Mouse (Mus musculus): ENCODE data around the gene Acox1. TPM values are rescaled to one million over a fixed set of nuclear protein-coding genes. Genes with fewer than 3 reads are reported as not detected.

Gene Acox1
- total and polyA plus RNA-seq, 3 experiments = 16.1 to 16.8 TPM; not detected in 1

DNA sequence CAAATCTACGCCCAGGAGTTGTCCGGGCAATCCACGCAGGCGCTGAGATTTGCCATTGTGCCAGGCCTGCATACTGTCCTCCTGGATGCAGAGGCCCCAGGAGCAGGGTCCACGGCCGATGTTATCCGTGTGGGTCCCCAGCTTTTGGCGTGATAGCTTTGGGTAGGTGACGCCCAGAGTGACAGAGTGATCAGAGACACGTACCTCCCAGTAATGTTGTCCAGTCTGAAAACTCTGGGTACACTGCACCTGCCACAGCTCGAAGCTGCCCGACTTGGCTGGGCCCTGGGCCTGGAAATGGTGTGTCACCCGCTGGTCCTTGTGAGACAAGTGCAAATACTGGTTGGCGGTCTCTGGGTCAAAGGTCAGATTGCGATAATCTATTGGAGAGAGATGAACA is 72.6 kb downstream of the Acox1 start:
- peaks cover 2 to 16% of the 10 kb centered on the region in 2 experiments; a peak in 3 of 4 replicates for H3K36me3 ChIP-seq (ENCODE audit: control insufficient read depth in 1 of 2, insufficient read depth in 2 of 2, low read length in 2 of 2)
- H3K9me3 ChIP-seq (replicated peaks; ENCODE audit: insufficient read depth, low read length) = no peaks in the 10 kb centered on the region
- peaks cover 0 to 10% of the 10 kb centered on the region in 2 experiments; a peak in 2 of 4 replicates for H3K4me1 ChIP-seq (ENCODE audit: control insufficient read depth in 1 of 2, insufficient read depth in 2 of 2, low read length in 2 of 2)
- TF ChIP-seq RCOR1 (IDR thresholded peaks at IDR 0.05; ENCODE audit: low read depth, low read length) (no peak), MXI1 (IDR thresholded peaks at IDR 0.05; ENCODE audit: low read depth, low read length) (no peak), TAL1 (IDR thresholded peaks at IDR 0.05; ENCODE audit: low read length) (no peak), CHD1 (IDR thresholded peaks at IDR 0.05; ENCODE audit: low read depth, low read length) (no peak), NELFE (IDR thresholded peaks at IDR 0.05; ENCODE audit: low read depth, low read length) (no peak), SMC3 (IDR thresholded peaks at IDR 0.05; ENCODE audit: low read depth, low read length) (no peak), ZC3H11A (IDR thresholded peaks at IDR 0.05; ENCODE audit: low read depth, low read length) (no peak), ELF1 (IDR thresholded peaks at IDR 0.05; ENCODE audit: low read depth, low read length) (no peak), USF2 (IDR thresholded peaks at IDR 0.05; ENCODE audit: borderline replicate concordance in 1 of 2, insufficient read depth in 1 of 2, low read depth in 1 of 2, low read length in 2 of 2) (no peak), POLR2A (IDR thresholded peaks at IDR 0.05; ENCODE audit: control insufficient read depth in 1 of 2, insufficient read depth in 1 of 2, low read depth in 1 of 2, low read length in 2 of 2, poor library complexity in 1 of 2) (no peak), GABPA (IDR thresholded peaks at IDR 0.05; ENCODE audit: low read depth, low read length) (no peak), MYB (IDR thresholded peaks at IDR 0.05; ENCODE audit: low read depth, low read length) (no peak), ZNF384 (IDR thresholded peaks at IDR 0.05; ENCODE audit: low read depth, low read length) (no peak), MAX (IDR thresholded peaks at IDR 0.05; ENCODE audit: low read length) (no peak), CHD2 (IDR thresholded peaks at IDR 0.05; ENCODE audit: low read length) (no peak), POLR2AphosphoS2 (IDR thresholded peaks at IDR 0.05; ENCODE audit: low read length) (no peak), ZKSCAN1 (IDR thresholded peaks at IDR 0.05; ENCODE audit: low read depth, low read length) (no peak)
- no peak overlapping the region for H3K9ac ChIP-seq (ENCODE audit: control insufficient read depth, low read depth, low read length, poor library complexity, severe bottlenecking)
- no peak overlapping the region for H3K27ac ChIP-seq (ENCODE audit: control insufficient read depth, low read depth, low read length)
- DNase-seq (ENCODE audit: low read depth, low spot score) = no peak
- no peaks in the 10 kb centered on the region for H3K27me3 ChIP-seq (ENCODE audit: control insufficient read depth in 1 of 2, insufficient read depth in 2 of 2, low read length in 2 of 2)
- no peak overlapping the region for H3K4me3 ChIP-seq (ENCODE audit: control insufficient read depth in 1 of 2, insufficient read depth in 1 of 2, low read depth in 2 of 2, low read length in 2 of 2)
- peaks cover 14% of the 10 kb centered on the region for H3K79me2 ChIP-seq (ENCODE audit: control insufficient read depth, insufficient read depth, low read length, poor library complexity)

Other genes with a start within 250 kb of the Acox1 start
- 0.39 and 0.69 TPM in 2 replicates for gene Itgb4, start 224.3 kb downstream of the Acox1 start, total RNA-seq (2012; rRNA removed)
- under 1 TPM in 1 of 2 experiments, not detected in 1; 0.85 TPM for gene Itgb4, start 224.3 kb downstream of the Acox1 start, polyA plus RNA-seq (2012; ENCODE audit: insufficient read depth in 1 of 2, insufficient read length in 2 of 2, low read depth in 1 of 2, low replicate concordance in 2 of 2, missing spikeins in 1 of 2)
- gene Galk1, start 186.3 kb downstream of the Acox1 start, total RNA-seq (2012; rRNA removed) = 253 and 322 TPM in 2 replicates
- 100 to 1,000 TPM in 1 of 2 experiments, not detected in 1; 326 TPM for gene Galk1, start 186.3 kb downstream of the Acox1 start, polyA plus RNA-seq (2012; ENCODE audit: insufficient read depth in 1 of 2, insufficient read length in 2 of 2, low read depth in 1 of 2, low replicate concordance in 2 of 2, missing spikeins in 1 of 2)
- gene H3f3b, start 171.1 kb downstream of the Acox1 start, total RNA-seq (2012; rRNA removed) = 451 and 498 TPM in 2 replicates
- 100 to 1,000 TPM in 1 of 2 experiments, 10 to 100 TPM in 1; 96.6 to 767 TPM for gene H3f3b, start 171.1 kb downstream of the Acox1 start, polyA plus RNA-seq (2012; ENCODE audit: insufficient read depth in 1 of 2, insufficient read length in 2 of 2, low read depth in 1 of 2, low replicate concordance in 2 of 2, missing spikeins in 1 of 2)
- 21.7 and 24.0 TPM in 2 replicates for gene Unk, start 168.7 kb downstream of the Acox1 start, total RNA-seq (2012; rRNA removed)
- 10 to 100 TPM in 1 of 2 experiments, not detected in 1; 42.3 TPM for gene Unk, start 168.7 kb downstream of the Acox1 start, polyA plus RNA-seq (2012; ENCODE audit: insufficient read depth in 1 of 2, insufficient read length in 2 of 2, low read depth in 1 of 2, low replicate concordance in 2 of 2, missing spikeins in 1 of 2)
- 146 and 176 TPM in 2 replicates for gene Unc13d, start 121.1 kb downstream of the Acox1 start, total RNA-seq (2012; rRNA removed)
- gene Unc13d, start 121.1 kb downstream of the Acox1 start, polyA plus RNA-seq (2012; ENCODE audit: insufficient read depth in 1 of 2, insufficient read length in 2 of 2, low read depth in 1 of 2, low replicate concordance in 2 of 2, missing spikeins in 1 of 2) = 100 to 1,000 TPM in 1 of 2 experiments, not detected in 1; 115 TPM
- 16.5 and 19.4 TPM in 2 replicates for gene Wbp2, start 112.0 kb downstream of the Acox1 start, total RNA-seq (2012; rRNA removed)
- 10 to 100 TPM in 1 of 2 experiments, not detected in 1; 75.8 TPM for gene Wbp2, start 112.0 kb downstream of the Acox1 start, polyA plus RNA-seq (2012; ENCODE audit: insufficient read depth in 1 of 2, insufficient read length in 2 of 2, low read depth in 1 of 2, low replicate concordance in 2 of 2, missing spikeins in 1 of 2)
- gene Trim47, start 71.8 kb downstream of the Acox1 start, total RNA-seq (2012; rRNA removed) = 3.6 and 6.7 TPM in 2 replicates
- gene Trim47, start 71.8 kb downstream of the Acox1 start, polyA plus RNA-seq (2012; ENCODE audit: insufficient read depth in 1 of 2, insufficient read length in 2 of 2, low read depth in 1 of 2, low replicate concordance in 2 of 2, missing spikeins in 1 of 2) = 1 to 10 TPM in 1 of 2 experiments, not detected in 1; 5.6 TPM
- gene Trim65, start 67.9 kb downstream of the Acox1 start, total RNA-seq (2012; rRNA removed) = 8.2 and 8.8 TPM in 2 replicates
- gene Trim65, start 67.9 kb downstream of the Acox1 start, polyA plus RNA-seq (2012; ENCODE audit: insufficient read depth in 1 of 2, insufficient read length in 2 of 2, low read depth in 1 of 2, low replicate concordance in 2 of 2, missing spikeins in 1 of 2) = 10 to 100 TPM in 1 of 2 experiments, not detected in 1; 10.7 TPM
- gene Mrpl38, start 60.2 kb downstream of the Acox1 start, total RNA-seq (2012; rRNA removed) = 105 and 113 TPM in 2 replicates
- gene Mrpl38, start 60.2 kb downstream of the Acox1 start, polyA plus RNA-seq (2012; ENCODE audit: insufficient read depth in 1 of 2, insufficient read length in 2 of 2, low read depth in 1 of 2, low replicate concordance in 2 of 2, missing spikeins in 1 of 2) = 100 to 1,000 TPM in 1 of 2 experiments, not detected in 1; 157 TPM
- 29.0 and 32.5 TPM in 2 replicates for gene Fbf1, start 30.9 kb downstream of the Acox1 start, total RNA-seq (2012; rRNA removed)
- 10 to 100 TPM in 1 of 2 experiments, not detected in 1; 29.2 TPM for gene Fbf1, start 30.9 kb downstream of the Acox1 start, polyA plus RNA-seq (2012; ENCODE audit: insufficient read depth in 1 of 2, insufficient read length in 2 of 2, low read depth in 1 of 2, low replicate concordance in 2 of 2, missing spikeins in 1 of 2)
- gene Ten1, start 190 bp downstream of the Acox1 start, total RNA-seq (2012; rRNA removed) = 57.9 and 60.8 TPM in 2 replicates
- 10 to 100 TPM in 1 of 2 experiments, not detected in 1; 66.9 TPM for gene Ten1, start 190 bp downstream of the Acox1 start, polyA plus RNA-seq (2012; ENCODE audit: insufficient read depth in 1 of 2, insufficient read length in 2 of 2, low read depth in 1 of 2, low replicate concordance in 2 of 2, missing spikeins in 1 of 2)
- gene Evpl, start 39.0 kb upstream of the Acox1 start, total RNA-seq (2012; rRNA removed) = 0.26 and 0.39 TPM in 2 replicates
- gene Evpl, start 39.0 kb upstream of the Acox1 start, polyA plus RNA-seq (2012; ENCODE audit: insufficient read depth in 1 of 2, insufficient read length in 2 of 2, low read depth in 1 of 2, low replicate concordance in 2 of 2, missing spikeins in 1 of 2) = under 1 TPM in 1 of 2 experiments, not detected in 1; 0.78 TPM
- gene Srp68, start 75.2 kb upstream of the Acox1 start, total RNA-seq (2012; rRNA removed) = 163 and 180 TPM in 2 replicates
- gene Srp68, start 75.2 kb upstream of the Acox1 start, polyA plus RNA-seq (2012; ENCODE audit: insufficient read depth in 1 of 2, insufficient read length in 2 of 2, low read depth in 1 of 2, low replicate concordance in 2 of 2, missing spikeins in 1 of 2) = 100 to 1,000 TPM; 146 to 228 TPM
- 0.20 and 0.35 TPM in 2 replicates for gene Galr2, start 81.9 kb upstream of the Acox1 start, total RNA-seq (2012; rRNA removed)
- gene Galr2, start 81.9 kb upstream of the Acox1 start, polyA plus RNA-seq (2012; ENCODE audit: insufficient read depth in 1 of 2, insufficient read length in 2 of 2, low read depth in 1 of 2, low replicate concordance in 2 of 2, missing spikeins in 1 of 2) = 1 to 10 TPM in 1 of 2 experiments, not detected in 1; 1.2 TPM
- 41.0 and 49.0 TPM in 2 replicates for gene Exoc7, start 108.2 kb upstream of the Acox1 start, total RNA-seq (2012; rRNA removed)
- gene Exoc7, start 108.2 kb upstream of the Acox1 start, polyA plus RNA-seq (2012; ENCODE audit: insufficient read depth in 1 of 2, insufficient read length in 2 of 2, low read depth in 1 of 2, low replicate concordance in 2 of 2, missing spikeins in 1 of 2) = 100 to 1,000 TPM in 1 of 2 experiments, 10 to 100 TPM in 1; 45.4 to 526 TPM
- gene Foxj1, start 136.4 kb upstream of the Acox1 start, total RNA-seq (2012; rRNA removed) = 0.08 TPM in 1 of 2 replicates, not detected in the other
- gene Foxj1, start 136.4 kb upstream of the Acox1 start, polyA plus RNA-seq (2012; ENCODE audit: insufficient read depth in 1 of 2, insufficient read length in 2 of 2, low read depth in 1 of 2, low replicate concordance in 2 of 2, missing spikeins in 1 of 2) = under 1 TPM in 1 of 2 experiments, not detected in 1; 0.07 TPM
- 4.6 and 7.5 TPM in 2 replicates for gene Rnf157, start 214.0 kb upstream of the Acox1 start, total RNA-seq (2012; rRNA removed)
- 10 to 100 TPM in 1 of 2 experiments, not detected in 1; 10.9 TPM for gene Rnf157, start 214.0 kb upstream of the Acox1 start, polyA plus RNA-seq (2012; ENCODE audit: insufficient read depth in 1 of 2, insufficient read length in 2 of 2, low read depth in 1 of 2, low replicate concordance in 2 of 2, missing spikeins in 1 of 2)
- 56.8 and 66.2 TPM in 2 replicates for gene Ubald2, start 235.0 kb upstream of the Acox1 start, total RNA-seq (2012; rRNA removed)
- gene Ubald2, start 235.0 kb upstream of the Acox1 start, polyA plus RNA-seq (2012; ENCODE audit: insufficient read depth in 1 of 2, insufficient read length in 2 of 2, low read depth in 1 of 2, low replicate concordance in 2 of 2, missing spikeins in 1 of 2) = 10 to 100 TPM in 1 of 2 experiments, not detected in 1; 77.7 TPM